Mouse (Mus musculus): ENCODE measurements around the gene Cxcl9. TPM values are rescaled to one million over a fixed set of nuclear protein-coding genes. Genes with fewer than 3 reads are reported as not detected.

Gene Cxcl9
- total and polyA plus RNA-seq, 3 experiments: not detected

DNA sequence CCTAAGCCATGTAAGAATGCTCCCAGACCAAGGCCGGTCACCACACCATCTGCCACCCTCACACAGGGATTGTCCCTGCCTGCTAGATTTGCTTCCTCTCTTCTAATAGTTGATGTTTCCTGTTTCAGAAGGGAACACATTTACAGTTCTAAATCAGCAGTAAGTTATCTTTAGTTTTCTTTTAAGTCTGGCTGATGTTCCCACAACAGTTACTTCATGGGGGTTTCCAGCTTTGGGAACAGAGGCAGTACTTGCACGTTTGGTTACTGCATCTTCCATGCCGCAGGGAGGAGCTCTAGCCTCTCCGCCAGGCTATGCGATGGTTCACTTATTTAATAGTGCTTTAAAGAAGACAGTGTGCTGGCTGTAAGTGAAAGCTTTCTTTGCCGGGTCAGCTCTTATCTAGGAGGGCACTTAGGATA is 46.9 kb upstream of the Cxcl9 start:
- peaks cover 0 to 10% of the 10 kb centered on the region in 2 experiments; a peak in 2 of 4 replicates for H3K4me1 ChIP-seq (ENCODE audit: control insufficient read depth in 1 of 2, insufficient read depth in 2 of 2, low read length in 2 of 2)
- H3K79me2 ChIP-seq (ENCODE audit: control insufficient read depth, insufficient read depth, low read length, poor library complexity): no peaks in the 10 kb centered on the region
- no peak overlapping the region for H3K27ac ChIP-seq (ENCODE audit: control insufficient read depth, low read depth, low read length)
- H3K9ac ChIP-seq (ENCODE audit: control insufficient read depth, low read depth, low read length, poor library complexity, severe bottlenecking): no peak overlapping the region
- H3K4me3 ChIP-seq (ENCODE audit: control insufficient read depth in 1 of 2, insufficient read depth in 1 of 2, low read depth in 2 of 2, low read length in 2 of 2): no peak overlapping the region
- no peaks in the 10 kb centered on the region for H3K9me3 ChIP-seq (replicated peaks; ENCODE audit: insufficient read depth, low read length)
- no peaks in the 10 kb centered on the region for H3K36me3 ChIP-seq (ENCODE audit: control insufficient read depth in 1 of 2, insufficient read depth in 2 of 2, low read length in 2 of 2)
- TF ChIP-seq ZKSCAN1 (IDR thresholded peaks at IDR 0.05; ENCODE audit: low read depth, low read length): no peak
- TF ChIP-seq MYB (IDR thresholded peaks at IDR 0.05; ENCODE audit: low read depth, low read length): no peak
- no peak for DNase-seq (ENCODE audit: low read depth, low spot score)
- peaks cover 5 to 8% of the 10 kb centered on the region in 2 experiments for H3K27me3 ChIP-seq (ENCODE audit: control insufficient read depth in 1 of 2, insufficient read depth in 2 of 2, low read length in 2 of 2)

DNA sequence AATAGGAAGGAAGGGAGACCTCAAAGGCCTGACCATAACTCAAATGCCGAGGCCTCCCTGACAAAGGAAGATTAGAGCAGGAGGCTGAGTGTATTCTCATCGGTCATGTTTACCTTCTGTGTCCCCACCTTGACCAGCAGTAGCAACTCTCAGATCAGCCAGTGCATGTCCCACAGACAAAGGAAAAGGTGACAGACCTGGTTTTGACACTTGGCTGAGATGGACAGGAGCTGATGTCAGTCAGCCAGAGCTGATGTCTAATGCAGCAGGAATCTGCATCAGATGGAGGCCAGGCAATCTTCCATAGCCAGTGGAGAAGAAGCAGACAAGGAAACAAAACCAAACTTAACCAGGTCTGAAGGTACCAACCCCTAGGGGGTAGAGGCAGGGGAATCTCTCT is 44.7 kb upstream of the Cxcl9 start:
- Histone ChIP-seq H3K9ac (ENCODE audit: control insufficient read depth, low read depth, low read length, poor library complexity, severe bottlenecking) (no peak overlapping the region), H3K27ac (ENCODE audit: control insufficient read depth, low read depth, low read length) (no peak overlapping the region), H3K27me3 (ENCODE audit: control insufficient read depth in 1 of 2, insufficient read depth in 2 of 2, low read length in 2 of 2) (peaks cover 10 to 12% of the 10 kb centered on the region in 2 experiments), H3K4me1 (ENCODE audit: control insufficient read depth in 1 of 2, insufficient read depth in 2 of 2, low read length in 2 of 2) (peaks cover 0 to 10% of the 10 kb centered on the region in 2 experiments; a peak in 2 of 4 replicates), H3K9me3 (replicated peaks; ENCODE audit: insufficient read depth, low read length) (no peaks in the 10 kb centered on the region), H3K79me2 (ENCODE audit: control insufficient read depth, insufficient read depth, low read length, poor library complexity) (no peaks in the 10 kb centered on the region), H3K4me3 (ENCODE audit: control insufficient read depth in 1 of 2, insufficient read depth in 1 of 2, low read depth in 2 of 2, low read length in 2 of 2) (no peak overlapping the region), H3K36me3 (ENCODE audit: control insufficient read depth in 1 of 2, insufficient read depth in 2 of 2, low read length in 2 of 2) (no peaks in the 10 kb centered on the region)
- no peak for DNase-seq (ENCODE audit: low read depth, low spot score)
- TF ChIP-seq SMC3 (IDR thresholded peaks at IDR 0.05; ENCODE audit: low read depth, low read length) (no peak), ETS1 (IDR thresholded peaks at IDR 0.05; ENCODE audit: low read depth, low read length) (no peak)

DNA sequence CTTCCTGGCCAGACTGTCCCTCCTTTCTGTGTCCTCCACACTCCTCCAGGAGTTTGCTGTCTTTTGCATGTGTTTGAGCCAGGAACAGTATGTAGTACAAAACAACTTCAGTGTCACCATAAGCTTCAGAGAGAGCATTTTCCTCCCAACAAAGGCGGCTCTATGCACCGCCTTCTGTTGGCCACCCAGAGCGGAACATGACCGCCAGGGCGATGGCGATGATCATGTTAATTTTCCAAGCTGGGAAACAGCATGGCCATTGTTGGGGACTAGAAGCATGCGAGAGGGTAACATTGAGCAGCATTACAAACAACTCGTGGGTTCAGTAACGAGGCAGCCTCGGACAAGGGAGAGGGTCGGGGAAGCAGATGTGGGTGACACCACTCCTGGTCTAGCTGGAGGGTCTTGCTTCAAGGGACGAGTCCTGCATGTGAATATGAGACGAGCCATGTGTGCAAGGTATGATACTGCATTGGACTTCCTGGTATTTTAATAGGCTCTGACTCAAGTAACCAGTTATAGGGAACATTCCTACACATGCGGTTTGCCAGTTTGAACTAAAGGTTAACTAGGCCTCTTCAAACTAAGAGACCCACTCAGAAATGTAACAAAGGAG is 43.6 kb upstream of the Cxcl9 start:
- no peak overlapping the region for H3K4me3 ChIP-seq (ENCODE audit: control insufficient read depth in 1 of 2, insufficient read depth in 1 of 2, low read depth in 2 of 2, low read length in 2 of 2)
- H3K79me2 ChIP-seq (ENCODE audit: control insufficient read depth, insufficient read depth, low read length, poor library complexity): no peaks in the 10 kb centered on the region
- no peaks in the 10 kb centered on the region for H3K36me3 ChIP-seq (ENCODE audit: control insufficient read depth in 1 of 2, insufficient read depth in 2 of 2, low read length in 2 of 2)
- no peaks in the 10 kb centered on the region for H3K9me3 ChIP-seq (replicated peaks; ENCODE audit: insufficient read depth, low read length)
- peaks cover 12 to 13% of the 10 kb centered on the region in 2 experiments for H3K27me3 ChIP-seq (ENCODE audit: control insufficient read depth in 1 of 2, insufficient read depth in 2 of 2, low read length in 2 of 2)
- no peak overlapping the region for H3K9ac ChIP-seq (ENCODE audit: control insufficient read depth, low read depth, low read length, poor library complexity, severe bottlenecking)
- no peak for DNase-seq (ENCODE audit: low read depth, low spot score)
- no peak overlapping the region for H3K27ac ChIP-seq (ENCODE audit: control insufficient read depth, low read depth, low read length)
- TF ChIP-seq UBTF (IDR thresholded peaks at IDR 0.05; ENCODE audit: borderline replicate concordance, insufficient read depth, low read depth, low read length): no peak
- no peak for TF ChIP-seq RAD21 (IDR thresholded peaks at IDR 0.05; ENCODE audit: low read depth, low read length)
- no peak for TF ChIP-seq RCOR1 (IDR thresholded peaks at IDR 0.05; ENCODE audit: low read depth, low read length)
- H3K4me1 ChIP-seq (ENCODE audit: control insufficient read depth in 1 of 2, insufficient read depth in 2 of 2, low read length in 2 of 2): peaks cover 0 to 10% of the 10 kb centered on the region in 2 experiments; a peak in 2 of 4 replicates

GRCm38 (mm10) chr5:92370891-92371290 is 43.0 kb upstream of the Cxcl9 start:
- no peak for TF ChIP-seq UBTF (IDR thresholded peaks at IDR 0.05; ENCODE audit: borderline replicate concordance, insufficient read depth, low read depth, low read length)
- no peak for TF ChIP-seq CHD1 (IDR thresholded peaks at IDR 0.05; ENCODE audit: low read depth, low read length)
- TF ChIP-seq MAFK (IDR thresholded peaks at IDR 0.05; ENCODE audit: borderline replicate concordance, low read depth, low read length): no peak
- no peak for TF ChIP-seq SMC3 (IDR thresholded peaks at IDR 0.05; ENCODE audit: low read depth, low read length)
- TF ChIP-seq HCFC1 (IDR thresholded peaks at IDR 0.05; ENCODE audit: low read depth, low read length): no peak
- no peak for TF ChIP-seq MAX (IDR thresholded peaks at IDR 0.05; ENCODE audit: low read length)
- TF ChIP-seq GABPA (IDR thresholded peaks at IDR 0.05; ENCODE audit: low read depth, low read length): no peak
- TF ChIP-seq KAT2A (conservative IDR thresholded peaks at IDR 0.05; ENCODE audit: low read depth, low read length): no peak
- no peak for TF ChIP-seq POLR2AphosphoS5 (IDR thresholded peaks at IDR 0.05; ENCODE audit: borderline replicate concordance, low read depth, low read length)
- no peak for TF ChIP-seq POLR2A (IDR thresholded peaks at IDR 0.05; ENCODE audit: control insufficient read depth in 1 of 2, insufficient read depth in 1 of 2, low read depth in 1 of 2, low read length in 2 of 2, poor library complexity in 1 of 2)
- no peak for TF ChIP-seq USF2 (IDR thresholded peaks at IDR 0.05; ENCODE audit: borderline replicate concordance in 1 of 2, insufficient read depth in 1 of 2, low read depth in 1 of 2, low read length in 2 of 2)
- no peak for TF ChIP-seq MYB (IDR thresholded peaks at IDR 0.05; ENCODE audit: low read depth, low read length)
- TF ChIP-seq TBP (IDR thresholded peaks at IDR 0.05; ENCODE audit: low read depth, low read length): no peak
- no peak for TF ChIP-seq MYC (IDR thresholded peaks at IDR 0.05; ENCODE audit: low read depth, low read length)
- TF ChIP-seq EP300 (IDR thresholded peaks at IDR 0.05; ENCODE audit: low read depth in 1 of 2, low read length in 2 of 2): no peak
- Histone ChIP-seq H3K27me3 (ENCODE audit: control insufficient read depth in 1 of 2, insufficient read depth in 2 of 2, low read length in 2 of 2) (peaks cover 15 to 18% of the 10 kb centered on the region in 2 experiments), H3K36me3 (ENCODE audit: control insufficient read depth in 1 of 2, insufficient read depth in 2 of 2, low read length in 2 of 2) (no peaks in the 10 kb centered on the region), H3K27ac (ENCODE audit: control insufficient read depth, low read depth, low read length) (no peak overlapping the region), H3K9ac (ENCODE audit: control insufficient read depth, low read depth, low read length, poor library complexity, severe bottlenecking) (no peak overlapping the region), H3K4me3 (ENCODE audit: control insufficient read depth in 1 of 2, insufficient read depth in 1 of 2, low read depth in 2 of 2, low read length in 2 of 2) (no peak overlapping the region), H3K9me3 (replicated peaks; ENCODE audit: insufficient read depth, low read length) (no peaks in the 10 kb centered on the region), H3K79me2 (ENCODE audit: control insufficient read depth, insufficient read depth, low read length, poor library complexity) (no peaks in the 10 kb centered on the region), H3K4me1 (ENCODE audit: control insufficient read depth in 1 of 2, insufficient read depth in 2 of 2, low read length in 2 of 2) (peaks cover 0 to 10% of the 10 kb centered on the region in 2 experiments; a peak in 2 of 4 replicates)
- DNase-seq (ENCODE audit: low read depth, low spot score): no peak

All from MEL (cell line).